Mouse (Mus musculus) duodenum, adult 2 months (tissue): Measurements from ENCODE around the gene Mapkapk3. TPM values are rescaled to one million over a fixed set of nuclear protein-coding genes. Genes with fewer than 3 reads are reported as not detected.

Experiments used
- polyA plus RNA-seq: library from polyadenylated mRNA; depleted of rRNA; stranded (reverse); fragments of >200 nt; gene quantifications from 2 replicates; pipeline ENCODE4 v1.2.3, GENCODE M21; 2012; ENCODE audit warnings: low replicate concordance; rRNA removed

Gene Mapkapk3
- polyA plus RNA-seq: 13.8 and 17.7 TPM in 2 replicates

GRCm38 (mm10) chr9:107289211-107290076 is at the start of gene Mapkapk3:
Gene Mapkapk3 (minus strand): TSS chr9:107289877.

GRCm38 (mm10) chr9:107338172-107338883 is 48.7 kb upstream of the Mapkapk3 start, which contains the start of gene Hemk1:
Gene Hemk1 (minus strand): TSS chr9:107338350.

GRCm38 (mm10) chr9:107296016-107296040 is 6.2 kb upstream of the Mapkapk3 start, which contains the start of gene Cish:
Gene Cish (plus strand): TSS chr9:107296026.

GRCm38 (mm10) chr9:107231539-107232139 is 58.0 kb downstream of the Mapkapk3 start, which contains the start of gene Dock3:
Gene Dock3 (minus strand): TSS chr9:107231909.

Other genes with a start within 250 kb of the Mapkapk3 start
- 2.1 and 3.1 TPM in 2 replicates for gene Dock3, start 58.0 kb downstream of the Mapkapk3 start, polyA plus RNA-seq
- gene Cish, start 6.1 kb upstream of the Mapkapk3 start, polyA plus RNA-seq: 21.8 and 24.1 TPM in 2 replicates
- gene Hemk1, start 48.5 kb upstream of the Mapkapk3 start, polyA plus RNA-seq: 10.8 and 16.9 TPM in 2 replicates
- 0.11 and 0.16 TPM in 2 replicates for gene 6430571L13Rik, start 50.7 kb upstream of the Mapkapk3 start, polyA plus RNA-seq
- 1.6 and 3.4 TPM in 2 replicates for gene Cacna2d2, start 109.7 kb upstream of the Mapkapk3 start, polyA plus RNA-seq
- 50.7 and 60.9 TPM in 2 replicates for gene Tmem115, start 244.1 kb upstream of the Mapkapk3 start, polyA plus RNA-seq